Mouse (Mus musculus) cerebellum, adult 2 months (tissue): ENCODE data around the gene Zfp12. TPM values are rescaled to one million over a fixed set of nuclear protein-coding genes. Genes with fewer than 3 reads are reported as not detected.
"Not testable (repeated sequence)": the region's sequence is repeated elsewhere in the genome, so short reads cannot be mapped to it uniquely, and the experiment has no call there.

Experiments used
- DNase-seq, 2 experiments: peaks; one replicate each; pipeline ENCODE4 v3.0.0; 2021
- H3K27ac ChIP-seq: fragments of 200-500 bp; 2 replicates; pipeline ENCODE4 v1.5.1; 2012; ENCODE audit warnings: low read length, control low read depth, inconsistent platforms; ENCODE audit not compliant: insufficient read depth
- H3K27me3 ChIP-seq: fragments of 200-500 bp; 2 replicates; pipeline ENCODE4 v1.6.1; 2012; ENCODE audit warnings: inconsistent platforms, mild to moderate bottlenecking, low read length, moderate library complexity; ENCODE audit not compliant: control insufficient read depth, insufficient read depth
- H3K4me1 ChIP-seq: fragments of 200-500 bp; 2 replicates; pipeline ENCODE4 v1.6.1; 2011; ENCODE audit warnings: low read length; ENCODE audit not compliant: control insufficient read depth, insufficient read depth
- H3K4me3 ChIP-seq: fragments of 200-500 bp; replicated peaks from 2 replicates; pipeline ENCODE3; 2011; ENCODE audit warnings: mild to moderate bottlenecking, low read depth, low read length, control low read depth; ENCODE audit not compliant: insufficient read depth
- CTCF ChIP-seq: fragments of 200-500 bp; IDR thresholded peaks from 2 replicates; pipeline ENCODE4 v1.5.1; 2011; ENCODE audit warnings: low read depth, mild to moderate bottlenecking, control low read depth, low read length, moderate library complexity, borderline replicate concordance; ENCODE audit not compliant: insufficient read depth
- POLR2A ChIP-seq: fragments of 200-500 bp; IDR thresholded peaks from 2 replicates; pipeline ENCODE4 v1.6.1; 2011; ENCODE audit warnings: low read length, control low read depth, borderline replicate concordance; ENCODE audit not compliant: insufficient read depth
- WGBS: fragments of 180-500 bp; shearing (Covaris S2); methylation state at CpG from one replicate; pipeline ENCODE4 v1.1.7; 2018; 5-methylcytosine and 5-hydroxymethylcytosine counted together
- polyA plus RNA-seq: library from polyadenylated mRNA; depleted of rRNA; stranded (reverse); fragments of >200 nt; gene quantifications from 2 replicates; pipeline ENCODE4 v1.2.3, GENCODE M21; 2012; rRNA removed

Gene Zfp12
- 27.0 and 28.5 TPM in 2 replicates for polyA plus RNA-seq

DNA sequence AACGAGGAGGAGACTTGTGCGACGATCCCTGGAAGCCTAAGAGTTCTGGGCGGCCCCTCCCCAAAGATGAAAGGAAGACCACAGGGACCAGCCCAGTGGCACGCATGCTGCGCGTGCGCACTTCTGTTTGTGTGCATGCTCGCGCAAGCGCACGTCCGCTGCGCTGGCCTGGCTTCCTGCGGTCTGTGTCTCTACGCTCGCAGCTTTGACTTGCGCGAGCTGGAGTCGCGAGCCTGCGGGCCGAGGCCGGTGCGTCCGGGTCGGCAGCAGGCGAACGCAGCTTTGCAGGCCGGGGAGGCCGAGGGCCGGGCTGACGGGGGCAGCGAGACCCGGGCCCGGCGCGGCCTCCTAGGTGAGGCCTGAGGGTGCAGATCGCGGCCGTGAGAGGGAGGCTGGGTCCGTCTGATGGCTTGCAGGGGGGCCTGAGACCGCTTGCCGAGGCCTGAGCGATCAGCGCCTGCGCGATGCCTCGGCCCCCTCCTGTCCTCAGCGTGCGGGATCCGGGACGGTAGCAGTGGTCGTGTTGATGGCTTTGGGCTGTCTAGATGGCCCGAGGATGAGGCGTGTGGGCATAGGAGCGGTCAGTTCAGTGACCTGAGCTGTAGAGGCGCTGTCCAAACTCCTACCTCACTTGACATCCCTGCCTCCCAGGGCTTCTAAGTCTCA, at the start of gene Zfp12:
Zfp12 (plus strand) TSS at position 136 of the 666 bp plus-strand sequence.
- TF ChIP-seq POLR2A (peak; percentile 82), CTCF (peak; percentile 54; the same call in 1 of the 2 replicates)
- Histone ChIP-seq H3K27me3 (no peaks in the 10 kb centered on the region), H3K27ac (peak within 1 kb of the TSS; percentile 66), H3K4me1 (peaks cover 12% of the 10 kb centered on the region), H3K4me3 (peak within 1 kb of the TSS; percentile 60)
- peak; percentile 96 to 98 for DNase-seq
- under 1% methylated on average over 58 of the region's 58 CpGs for WGBS

DNA sequence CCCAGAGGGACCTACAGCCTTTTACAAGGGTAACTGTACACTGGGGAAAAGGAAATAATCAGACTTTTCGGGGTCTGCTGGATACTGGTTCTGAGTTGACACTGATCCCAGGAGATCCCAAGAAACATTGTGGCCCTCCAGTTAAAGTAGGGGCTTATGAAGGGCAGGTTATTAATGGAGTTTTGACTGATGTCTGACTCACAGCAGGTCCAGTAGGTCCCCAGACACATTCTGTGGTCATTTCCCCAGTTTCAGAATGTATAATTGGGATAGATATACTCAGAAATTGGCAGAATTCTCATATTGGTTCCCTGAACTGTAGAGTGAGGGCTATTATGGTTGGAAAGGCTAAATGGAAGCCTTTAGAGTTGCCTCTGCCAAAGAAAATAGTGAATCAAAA, 46.9 kb upstream of the Zfp12 start:
- not testable (repeated sequence) for H3K27ac ChIP-seq

DNA sequence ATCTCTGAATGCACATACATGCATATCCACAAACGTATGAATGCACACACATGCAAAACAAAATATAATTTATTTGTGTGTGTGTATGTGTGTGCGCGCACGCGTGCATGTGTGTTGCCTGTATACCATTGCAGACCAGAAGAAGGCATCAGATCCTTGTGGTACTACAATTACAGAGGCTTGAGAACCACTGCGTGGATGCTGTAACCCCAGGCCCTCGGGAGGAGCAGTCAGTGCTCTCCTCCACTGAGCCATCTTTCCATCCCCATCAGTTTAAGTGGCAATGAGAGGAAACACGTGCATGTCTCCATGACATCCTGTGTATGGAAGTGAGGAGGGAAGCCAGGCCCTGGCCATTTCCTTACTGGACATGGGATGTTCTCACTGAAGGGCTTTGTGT, 42.2 kb upstream of the Zfp12 start:
- Histone ChIP-seq H3K27me3 (no peaks in the 10 kb centered on the region), H3K4me3 (no peak overlapping the region), H3K27ac (no peak overlapping the region), H3K4me1 (no peaks in the 10 kb centered on the region)
- 88% methylated on average over 8 of the region's 8 CpGs for WGBS
- TF ChIP-seq CTCF: no peak
- no peak for TF ChIP-seq POLR2A
- no peak for DNase-seq

More for the DNA sequence above, 46.9 kb upstream of the Zfp12 start:
- DNase-seq, H3K4me1 ChIP-seq, H3K27me3 ChIP-seq, H3K4me3 ChIP-seq: not testable (repeated sequence)
- whole genome bisulfite sequencing: 82% methylated on average over 1 of the region's 1 CpGs

DNA sequence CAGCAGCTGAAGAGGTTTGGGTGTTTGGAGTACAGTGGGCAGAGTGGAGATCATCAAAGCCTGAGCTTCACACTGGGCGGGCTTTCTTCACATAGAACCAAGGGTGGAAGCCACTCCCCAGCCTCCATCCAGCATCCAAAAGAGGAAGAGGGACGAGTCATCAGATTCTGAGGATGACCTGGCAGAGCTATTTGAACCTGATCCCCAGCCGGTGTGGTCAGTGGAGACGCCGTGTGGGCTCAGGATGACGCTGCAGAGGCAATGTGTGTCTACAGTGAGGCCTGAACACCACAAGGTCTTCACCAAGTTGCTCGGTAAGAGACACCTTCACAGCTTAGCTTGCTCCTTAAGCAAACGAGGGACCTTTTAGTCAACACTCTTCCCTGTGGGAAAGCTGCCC, 40.2 kb upstream of the Zfp12 start:
- H3K4me3 ChIP-seq, H3K27me3 ChIP-seq, H3K4me1 ChIP-seq, DNase-seq, H3K27ac ChIP-seq: not testable (repeated sequence)
- WGBS: 53% methylated on average over 8 of the region's 8 CpGs

DNA sequence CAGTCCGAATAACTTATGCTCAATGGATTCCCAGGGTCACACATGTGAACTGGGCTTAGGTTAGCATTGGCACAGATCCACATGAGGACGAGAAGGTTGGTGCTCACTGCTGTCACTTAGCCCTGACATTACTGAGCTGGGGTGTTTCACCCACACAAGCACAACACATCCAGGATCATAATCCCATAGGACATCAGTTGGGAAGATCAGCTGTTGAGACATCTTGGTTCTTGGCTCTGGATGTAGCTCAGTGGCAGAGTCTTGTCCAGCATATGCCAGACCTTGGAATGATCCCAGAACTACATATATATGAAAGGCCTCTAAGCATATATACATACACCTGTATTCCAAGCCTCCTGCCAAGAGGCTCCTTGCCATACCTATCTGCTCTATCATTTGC, 39.8 kb upstream of the Zfp12 start:
- TF ChIP-seq CTCF (no peak), POLR2A (no peak)
- no peak for DNase-seq
- H3K27ac ChIP-seq: no peak overlapping the region
- H3K27me3 ChIP-seq: no peaks in the 10 kb centered on the region
- 28% methylated on average over 2 of the region's 2 CpGs for WGBS
- H3K4me3 ChIP-seq: no peak overlapping the region
- no peaks in the 10 kb centered on the region for H3K4me1 ChIP-seq

DNA sequence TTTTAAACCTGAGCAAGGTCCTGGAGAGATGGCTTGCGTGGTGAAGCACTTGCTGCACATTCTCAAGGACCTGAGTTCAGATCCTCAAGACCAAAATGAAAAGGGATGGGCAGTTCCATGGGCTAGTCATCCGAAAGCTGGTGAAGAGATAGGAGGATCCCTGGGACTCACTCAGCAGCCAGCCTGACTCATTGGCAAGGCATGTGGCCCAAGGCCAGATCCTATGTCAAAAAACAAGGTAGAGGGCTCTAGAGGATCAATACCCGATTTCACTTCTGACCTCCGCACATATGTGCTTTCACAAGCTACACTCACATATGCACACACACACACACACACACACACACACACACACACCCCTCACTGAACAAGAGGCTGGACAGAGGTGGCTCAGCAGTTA, 38.5 kb upstream of the Zfp12 start:
- TF ChIP-seq POLR2A (no peak), CTCF (no peak)

DNA sequence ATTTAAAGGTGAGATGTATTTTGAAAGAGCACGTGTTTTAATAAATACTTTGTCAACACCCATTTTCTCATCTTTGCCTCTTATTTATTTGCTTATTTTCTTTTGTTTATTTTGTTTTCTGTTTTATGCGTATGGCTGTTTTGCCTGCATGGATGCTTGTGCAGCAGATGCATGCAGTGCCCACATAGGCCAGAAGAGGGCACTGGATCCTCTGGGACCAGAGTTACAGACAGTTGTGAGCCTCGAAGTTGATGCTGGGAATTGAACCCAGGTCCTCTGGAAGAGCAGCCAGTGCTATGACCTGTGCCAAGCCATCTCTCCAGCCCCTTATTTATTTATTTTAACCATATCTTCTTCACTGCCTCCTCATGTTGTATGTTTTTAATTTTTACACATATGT, 29.9 kb upstream of the Zfp12 start:
- DNase-seq: no peak
- TF ChIP-seq CTCF (no peak), POLR2A (no peak)
- Histone ChIP-seq H3K27ac (no peak overlapping the region), H3K4me1 (no peaks in the 10 kb centered on the region), H3K27me3 (no peaks in the 10 kb centered on the region), H3K4me3 (no peak overlapping the region)
- WGBS: 78% methylated on average over 3 of the region's 3 CpGs

More for the DNA sequence above, 38.5 kb upstream of the Zfp12 start:
- Histone ChIP-seq H3K27ac (no peak overlapping the region), H3K4me3 (no peak overlapping the region), H3K4me1 (no peaks in the 10 kb centered on the region), H3K27me3 (no peaks in the 10 kb centered on the region)
- WGBS: 76% methylated on average over 4 of the region's 4 CpGs
- no peak for DNase-seq

DNA sequence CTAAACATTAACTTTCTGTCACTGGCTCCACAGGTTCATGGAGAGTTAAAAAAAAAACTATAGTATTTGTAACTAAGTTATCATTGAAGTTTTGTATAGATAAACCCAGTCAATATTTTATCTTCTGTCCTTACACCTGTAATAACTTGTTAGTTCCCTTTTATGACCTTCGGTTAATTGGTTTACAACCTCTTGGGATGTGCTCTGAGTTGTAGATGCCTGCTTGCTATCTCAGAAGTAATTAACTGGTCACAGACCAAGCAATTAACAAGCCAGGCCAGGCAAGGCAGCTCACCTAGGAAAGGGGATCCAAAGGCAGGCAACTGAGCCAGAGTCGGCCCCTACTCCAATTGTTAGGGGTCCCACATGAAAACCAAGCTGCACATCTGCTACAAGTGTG, 21.1 kb upstream of the Zfp12 start:
- DNase-seq: no peak
- H3K4me3 ChIP-seq: no peak overlapping the region
- no peak overlapping the region for H3K27ac ChIP-seq
- TF ChIP-seq CTCF (no peak), POLR2A (no peak)
- H3K27me3 ChIP-seq: no peaks in the 10 kb centered on the region
- WGBS: 85% methylated on average over 2 of the region's 2 CpGs
- H3K4me1 ChIP-seq: no peaks in the 10 kb centered on the region
